Mouse (Mus musculus) spleen, postnatal 14 days (tissue): ENCODE results near the gene Klra6.
"Not testable (repeated sequence)": the region's sequence is repeated elsewhere in the genome, so short reads cannot be mapped to it uniquely, and the experiment has no call there.

Experiments used
- DNase-seq, 2 experiments: peaks; one replicate each; pipeline ENCODE4 v3.0.0; 2021 to 2022; ENCODE audit warnings: low spot score in 2 of 2

Klra6 gene

DNA sequence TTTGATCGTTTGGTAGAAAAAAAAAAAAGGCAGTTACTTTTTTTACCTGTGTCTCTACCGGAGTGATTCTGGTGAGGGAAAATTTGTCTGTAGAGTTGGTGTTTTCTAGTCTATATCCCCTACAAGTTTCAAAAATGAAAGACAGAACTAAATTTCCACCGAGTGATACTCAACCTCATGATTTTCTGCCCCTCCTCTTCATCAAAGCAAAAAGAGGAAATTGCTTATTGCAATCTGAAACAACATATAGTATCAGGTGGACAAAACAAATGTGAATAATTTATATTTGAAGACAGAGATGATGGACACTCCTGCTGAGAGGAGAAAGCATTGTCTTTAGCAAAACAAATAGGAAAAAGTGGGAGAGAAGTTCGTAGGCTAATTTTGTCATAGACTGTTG is at the start of gene Klra6:
TSS of gene Klra6 (minus strand) at position 101 of the 400 bp plus-strand sequence.
- no peak for DNase-seq

DNA sequence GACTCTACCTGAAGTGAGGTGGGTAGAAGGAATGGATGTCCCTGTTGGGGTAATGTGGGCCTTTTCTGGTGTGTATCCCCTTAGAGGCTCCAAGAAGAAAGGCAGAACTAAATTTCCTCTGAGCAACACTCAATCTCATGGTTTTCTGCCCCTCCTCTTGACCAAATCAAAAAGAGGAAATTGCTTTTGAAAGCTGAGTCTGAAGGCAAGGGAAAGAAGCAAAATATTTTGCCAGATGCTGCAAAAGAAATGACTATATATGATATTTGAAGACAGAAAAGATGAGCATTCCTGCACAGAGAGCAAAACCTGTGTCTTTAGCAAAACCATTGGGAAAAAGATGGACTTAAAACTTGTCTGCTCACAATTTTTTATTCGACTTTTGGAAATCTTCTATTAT is 40.4 kb upstream of the Klra6 start, which contains the start of gene Klra4:
TSS of gene Klra4 (minus strand) at position 101 of the 400 bp plus-strand sequence.
- DNase-seq, result not testable (repeated sequence)

DNA sequence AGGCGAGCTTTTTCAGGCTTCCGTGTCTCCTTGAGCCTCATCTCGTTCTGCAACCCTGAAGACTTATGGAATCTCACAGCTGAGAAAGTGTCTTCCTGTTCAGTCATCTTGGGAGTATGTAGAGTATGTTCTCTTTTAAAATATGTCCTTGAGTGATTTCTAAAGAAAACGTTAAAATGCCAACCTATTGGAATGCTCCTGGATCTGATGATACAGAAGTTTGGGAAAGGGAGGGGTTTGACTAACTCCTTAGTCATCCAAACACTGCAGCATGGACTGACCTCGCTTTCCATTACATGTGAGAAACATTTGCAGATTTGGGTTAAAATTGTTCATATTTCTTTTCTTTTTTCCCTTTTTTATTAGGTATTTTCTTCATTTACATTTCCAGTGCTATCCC is 38.4 kb upstream of the Klra6 start:
- DNase-seq, result no peak

DNA sequence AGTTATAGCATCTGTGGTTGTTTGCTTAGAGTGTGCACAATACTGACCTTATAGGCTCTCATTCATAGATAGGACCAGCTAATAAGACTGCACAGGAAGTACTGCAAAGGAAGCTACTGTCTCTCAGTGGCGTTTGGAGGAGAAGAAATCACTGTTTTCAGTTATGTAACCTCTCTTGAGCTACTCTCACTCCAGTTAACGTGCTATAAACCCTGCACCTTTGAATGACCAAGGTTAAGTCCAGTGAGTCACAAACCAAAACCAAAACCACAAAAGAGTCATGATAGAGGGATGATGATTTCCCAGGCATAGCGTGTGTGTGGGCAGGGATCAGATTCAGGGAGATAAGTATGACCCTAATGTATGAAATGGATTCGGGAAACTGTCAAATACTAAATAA is 8.4 kb upstream of the Klra6 start:
- DNase-seq, result not testable (repeated sequence)

DNA sequence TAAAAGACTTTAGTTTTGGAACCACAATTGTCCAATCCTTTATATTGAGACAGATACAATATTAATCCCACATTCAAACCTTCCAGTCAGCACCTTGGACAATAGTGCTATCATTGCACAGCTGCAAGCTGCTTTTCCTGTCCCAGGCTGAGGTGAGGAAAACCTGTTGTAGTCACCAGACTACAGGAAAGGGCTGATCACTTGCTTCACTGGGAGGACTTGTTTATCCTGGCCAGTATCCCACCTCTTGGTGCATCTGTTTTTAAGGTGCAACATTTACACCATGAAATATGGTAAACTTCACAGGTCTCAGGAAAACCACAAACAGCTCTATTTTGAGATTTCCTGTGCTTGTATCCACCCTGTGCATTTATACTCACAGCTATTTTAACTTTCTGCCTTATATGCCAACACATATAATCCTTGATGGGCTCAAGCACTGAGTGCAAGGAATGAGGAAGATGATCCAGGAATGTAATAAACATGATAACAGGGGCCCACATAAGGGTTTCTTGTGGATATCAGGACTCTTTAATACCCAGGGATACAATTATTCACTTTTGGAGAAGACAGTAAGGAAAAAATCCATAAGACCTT is 4.8 kb upstream of the Klra6 start:
- not testable (repeated sequence) for DNase-seq
